Mouse (Mus musculus): ENCODE measurements around the gene Nagpa.

DNA sequence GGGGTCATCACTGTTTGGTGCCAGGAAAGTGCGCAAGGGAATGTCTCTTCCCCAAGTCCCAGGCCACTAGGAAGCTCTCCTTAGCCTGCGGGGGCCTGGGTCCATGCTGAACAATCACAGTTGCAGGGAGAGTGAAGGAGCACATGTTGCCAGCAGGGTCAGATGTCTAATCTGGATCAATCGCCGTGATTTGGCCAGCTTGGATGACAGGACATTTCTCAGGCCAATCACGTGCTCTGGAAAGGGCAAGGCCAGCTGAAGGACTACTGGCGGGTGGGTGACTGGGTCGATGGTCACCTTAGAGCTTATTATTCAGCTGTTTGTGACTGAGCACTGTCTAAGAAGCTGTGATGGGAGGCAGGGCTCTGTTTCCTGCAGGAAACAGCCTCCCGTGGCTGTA, 19.7 kb downstream of the Nagpa start:
- no peak for TF ChIP-seq CTCF (IDR thresholded peaks at IDR 0.05; ENCODE audit: extremely low read depth, insufficient read length, insufficient replicate concordance, low read depth, low read length)
- TF ChIP-seq POLR2A (IDR thresholded peaks at IDR 0.05; ENCODE audit: low read depth, low read length), result no peak
